ENCODE assay signal across 19 mouse cellular contexts in genomic region chr7:16961678-16962077, GRCm38 (mm10). TPM values are rescaled to one million over a fixed set of nuclear protein-coding genes. Genes with fewer than 3 reads are reported as not detected.
A peak's percentile ranks its signal among the peaks of the same experiment; 100 is the strongest.
DNase-seq lines count a peak whose midpoint lies in the region; ATAC-seq and TF ChIP-seq lines count a peak whose summit lies in the region.
"Had no signal": no experiment of that assay in that cellular context is flagged by ENCODE, and none has a peak within 500 bp of the region (broad histone marks: within the 10 kb centered on the region; RNA-seq: fewer than 3 reads in every experiment).

No protein-coding gene starts in this region.

- H3K9me3 ChIP-seq in hindbrain, embryonic 14.5 days (ENCODE audit: control insufficient read depth, low read length), result no peaks in the 10 kb centered on the region
- H3K9me3 ChIP-seq in hindbrain, embryonic 10.5 days, result no peaks in the 10 kb centered on the region
- no peaks in the 10 kb centered on the region for H3K9me3 ChIP-seq in forebrain, embryonic 16.5 days (ENCODE audit: control insufficient read depth, low read length)
- 0 out of 2 replicates have a peak, but pooled peaks cover 4% of the 10 kb centered on the region for H3K9me3 ChIP-seq in midbrain, embryonic 15.5 days
- H3K9me3 ChIP-seq: embryonic facial prominence, embryonic 12.5 days had no signal

- H3K4me3 ChIP-seq in hindbrain, embryonic 14.5 days (replicated peaks; ENCODE audit: low read length), result no peak overlapping the region
- H3K4me3 ChIP-seq in hindbrain, embryonic 10.5 days, result no peak overlapping the region
- 0 out of 2 replicates have a peak overlapping the region, but pooled peaks have one; percentile 1 for H3K4me3 ChIP-seq in cortical plate, adult 2 months (ENCODE audit: insufficient read depth, low read length)
- H3K4me3 ChIP-seq in forebrain, embryonic 16.5 days (replicated peaks; ENCODE audit: low read length), result no peak overlapping the region
- no peak overlapping the region for H3K4me3 ChIP-seq in midbrain, embryonic 15.5 days
- H3K4me3 ChIP-seq: embryonic facial prominence, embryonic 12.5 days; erythroblast, embryonic 14.5 days had no signal

- no peak for ATAC-seq in hindbrain, embryonic 14.5 days (ENCODE audit: low FRiP score)
- ATAC-seq in forebrain, embryonic 16.5 days, result no peak
- no peak for ATAC-seq in midbrain, embryonic 15.5 days (replicated peaks)
- no peak for ATAC-seq in CD4-positive, CD25-positive, alpha-beta regulatory T cell, adult 4 months

- no peak for TF ChIP-seq CTCF in cortical plate, adult 2 months (IDR thresholded peaks at IDR 0.05; ENCODE audit: extremely low read depth, insufficient read depth, low read length)

- no peak overlapping the region for H3K27ac ChIP-seq in hindbrain, embryonic 14.5 days
- H3K27ac ChIP-seq in hindbrain, embryonic 10.5 days, result no peak overlapping the region
- H3K27ac ChIP-seq in cortical plate, adult 2 months (ENCODE audit: insufficient read depth, low read length), result no peak overlapping the region
- no peak overlapping the region for H3K27ac ChIP-seq in forebrain, embryonic 16.5 days (ENCODE audit: low read length)
- no peak overlapping the region; the same call in 1 of the 2 replicates for H3K27ac ChIP-seq in midbrain, embryonic 15.5 days
- H3K27ac ChIP-seq: embryonic facial prominence, embryonic 12.5 days; liver, embryonic 14.5 days; stomach, postnatal 0 days had no signal

- no peak for TF ChIP-seq POLR2A in cortical plate, adult 2 months (IDR thresholded peaks at IDR 0.05; ENCODE audit: extremely low read depth, insufficient read depth, low read length)

- H3K4me1 ChIP-seq in hindbrain, embryonic 14.5 days (replicated peaks; ENCODE audit: control insufficient read depth, insufficient read depth, low read length), result peaks cover 47% of the 10 kb centered on the region
- peaks cover 28% of the 10 kb centered on the region for H3K4me1 ChIP-seq in hindbrain, embryonic 10.5 days (replicated peaks)
- peaks cover 6% of the 10 kb centered on the region; the same call in 1 of the 2 replicates for H3K4me1 ChIP-seq in cortical plate, adult 2 months (ENCODE audit: control insufficient read depth, insufficient read depth, low read length)
- peaks cover 48% of the 10 kb centered on the region for H3K4me1 ChIP-seq in forebrain, embryonic 16.5 days (replicated peaks; ENCODE audit: control insufficient read depth, insufficient read depth, low read length)
- peaks cover 53% of the 10 kb centered on the region for H3K4me1 ChIP-seq in midbrain, embryonic 15.5 days

- no peak overlapping the region for H3K9ac ChIP-seq in hindbrain, embryonic 14.5 days
- no peak overlapping the region for H3K9ac ChIP-seq in forebrain, embryonic 16.5 days (replicated peaks; ENCODE audit: low read depth, low read length)
- H3K9ac ChIP-seq in midbrain, embryonic 15.5 days, result no peak overlapping the region
- H3K9ac ChIP-seq: embryonic facial prominence, embryonic 12.5 days; liver, embryonic 14.5 days had no signal

- no peak for DNase-seq in hindbrain, embryonic 14.5 days (ENCODE audit: low spot score)
- DNase-seq in hindbrain, embryonic 10.5 days (ENCODE audit: low spot score), result no peak
- DNase-seq in cerebellum, postnatal 36 days, result no peak
- DNase-seq in urinary bladder, postnatal 25 days (ENCODE audit: low spot score), result no peak
- DNase-seq: B cell, adult 2 months; cerebellum, adult 8-10 months; gastrocnemius, postnatal 10 days; heart, adult 18-20 months; heart, postnatal 36 days; kidney, adult 11 months; right cerebral cortex, postnatal 4 days had no signal

- WGBS in hindbrain, embryonic 14.5 days, result 78% methylated on average over 5 of the region's 5 CpGs
- WGBS in hindbrain, embryonic 10.5 days, result 83% methylated on average over 5 of the region's 5 CpGs
- 81% methylated on average over 5 of the region's 5 CpGs for WGBS in forebrain, embryonic 16.5 days
- WGBS in midbrain, embryonic 15.5 days, result 88% methylated on average over 5 of the region's 5 CpGs

- peak overlapping the region; percentile 67 for H3K4me2 ChIP-seq in hindbrain, embryonic 14.5 days (replicated peaks)
- H3K4me2 ChIP-seq in forebrain, embryonic 16.5 days (ENCODE audit: low read length), result peak overlapping the region; percentile 1; the same call in 1 of the 2 replicates
- H3K4me2 ChIP-seq in midbrain, embryonic 15.5 days, result peak overlapping the region; percentile 69
- H3K4me2 ChIP-seq: embryonic facial prominence, embryonic 12.5 days had no signal

- 0 out of 2 replicates have a peak, but pooled peaks cover 5% of the 10 kb centered on the region for H3K36me3 ChIP-seq in hindbrain, embryonic 14.5 days (replicated peaks; ENCODE audit: control insufficient read depth, insufficient read depth)
- H3K36me3 ChIP-seq in hindbrain, embryonic 10.5 days, result peaks cover 5% of the 10 kb centered on the region; the same call in 1 of the 2 replicates
- no peaks in the 10 kb centered on the region for H3K36me3 ChIP-seq in forebrain, embryonic 16.5 days (ENCODE audit: control insufficient read depth, insufficient read depth)
- H3K36me3 ChIP-seq in midbrain, embryonic 15.5 days (replicated peaks), result no peaks in the 10 kb centered on the region; the same call in 1 of the 2 replicates
- H3K36me3 ChIP-seq: embryonic facial prominence, embryonic 12.5 days had no signal

- no peaks in the 10 kb centered on the region for H3K27me3 ChIP-seq in hindbrain, embryonic 14.5 days (ENCODE audit: control insufficient read depth, insufficient read depth, low read length)
- H3K27me3 ChIP-seq in hindbrain, embryonic 10.5 days (ENCODE audit: insufficient read depth, poor library complexity, severe bottlenecking), result peaks cover 13% of the 10 kb centered on the region; the same call in 1 of the 2 replicates
- H3K27me3 ChIP-seq in forebrain, embryonic 16.5 days (replicated peaks; ENCODE audit: control insufficient read depth, insufficient read depth, low read length), result no peaks in the 10 kb centered on the region
- no peaks in the 10 kb centered on the region for H3K27me3 ChIP-seq in midbrain, embryonic 15.5 days (replicated peaks)
- H3K27me3 ChIP-seq: embryonic facial prominence, embryonic 12.5 days had no signal

RNA-seq across cellular contexts. Expression of gene Pnmal1, which starts 2.2 kb away (rescaled TPM):
- 52.1 and 63.2 TPM in 2 replicates for polyA plus RNA-seq in hindbrain, embryonic 14.5 days (2014; fragmentation: Nextera tagmentation; extraction: Ambion mirVana)
- polyA plus RNA-seq in hindbrain, embryonic 10.5 days (2016; fragmentation: Nextera tagmentation; extraction: Ambion mirVana), result 5.8 and 12.7 TPM in 2 replicates
- polyA plus RNA-seq in cortical plate, adult 2 months (2012; rRNA removed), result 60.2 and 64.8 TPM in 2 replicates
- polyA plus RNA-seq in forebrain, embryonic 16.5 days (2015; fragmentation: Nextera tagmentation; extraction: Ambion mirVana), result 50.1 and 60.9 TPM in 2 replicates
- 74.5 and 76.1 TPM in 2 replicates for polyA plus RNA-seq in midbrain, embryonic 15.5 days (2015; fragmentation: Nextera tagmentation; extraction: Ambion mirVana)
- not detected for polyA plus RNA-seq in CD4-positive, CD25-positive, alpha-beta regulatory T cell, adult 4 months (2017; shearing (Covaris generic))
- polyA plus RNA-seq: erythroblast, embryonic 14.5 days had no signal

RNA-seq across cellular contexts. Expression of gene Pnmal2, which starts 17.2 kb away (rescaled TPM):
- polyA plus RNA-seq in hindbrain, embryonic 14.5 days (2014; fragmentation: Nextera tagmentation; extraction: Ambion mirVana), result 96.1 and 96.4 TPM in 2 replicates
- polyA plus RNA-seq in hindbrain, embryonic 10.5 days (2016; fragmentation: Nextera tagmentation; extraction: Ambion mirVana), result 4.0 and 12.2 TPM in 2 replicates
- 89.8 and 103 TPM in 2 replicates for polyA plus RNA-seq in cortical plate, adult 2 months (2012; rRNA removed)
- polyA plus RNA-seq in forebrain, embryonic 16.5 days (2015; fragmentation: Nextera tagmentation; extraction: Ambion mirVana), result 85.3 and 118 TPM in 2 replicates
- polyA plus RNA-seq in midbrain, embryonic 15.5 days (2015; fragmentation: Nextera tagmentation; extraction: Ambion mirVana), result 198 and 205 TPM in 2 replicates
- polyA plus RNA-seq in CD4-positive, CD25-positive, alpha-beta regulatory T cell, adult 4 months (2017; shearing (Covaris generic)), result not detected
- polyA plus RNA-seq: erythroblast, embryonic 14.5 days had no signal

RNA-seq across cellular contexts. Expression of gene Gm42372, which starts 21.2 kb away (rescaled TPM):
- polyA plus RNA-seq in hindbrain, embryonic 14.5 days (2014; fragmentation: Nextera tagmentation; extraction: Ambion mirVana), result 7.6 and 7.8 TPM in 2 replicates
- polyA plus RNA-seq in hindbrain, embryonic 10.5 days (2016; fragmentation: Nextera tagmentation; extraction: Ambion mirVana), result 0.91 and 0.93 TPM in 2 replicates
- 38.9 and 42.5 TPM in 2 replicates for polyA plus RNA-seq in cortical plate, adult 2 months (2012; rRNA removed)
- 3.7 and 4.1 TPM in 2 replicates for polyA plus RNA-seq in forebrain, embryonic 16.5 days (2015; fragmentation: Nextera tagmentation; extraction: Ambion mirVana)
- 6.8 and 7.1 TPM in 2 replicates for polyA plus RNA-seq in midbrain, embryonic 15.5 days (2015; fragmentation: Nextera tagmentation; extraction: Ambion mirVana)
- 1 to 10 TPM; 4.8 to 4.9 TPM for polyA plus RNA-seq in CD4-positive, CD25-positive, alpha-beta regulatory T cell, adult 4 months (2017; shearing (Covaris generic))
- polyA plus RNA-seq: erythroblast, embryonic 14.5 days had no signal

RNA-seq across cellular contexts. Expression of gene Ccdc8, which starts 30.8 kb away (rescaled TPM):
- 4.4 and 5.4 TPM in 2 replicates for polyA plus RNA-seq in hindbrain, embryonic 14.5 days (2014; fragmentation: Nextera tagmentation; extraction: Ambion mirVana)
- 7.3 and 13.5 TPM in 2 replicates for polyA plus RNA-seq in hindbrain, embryonic 10.5 days (2016; fragmentation: Nextera tagmentation; extraction: Ambion mirVana)
- 1.8 and 1.9 TPM in 2 replicates for polyA plus RNA-seq in cortical plate, adult 2 months (2012; rRNA removed)
- polyA plus RNA-seq in forebrain, embryonic 16.5 days (2015; fragmentation: Nextera tagmentation; extraction: Ambion mirVana), result 7.3 and 8.9 TPM in 2 replicates
- 6.4 and 6.8 TPM in 2 replicates for polyA plus RNA-seq in midbrain, embryonic 15.5 days (2015; fragmentation: Nextera tagmentation; extraction: Ambion mirVana)
- under 1 TPM in 1 of 2 experiments, not detected in 1; 0.20 TPM for polyA plus RNA-seq in CD4-positive, CD25-positive, alpha-beta regulatory T cell, adult 4 months (2017; shearing (Covaris generic))

RNA-seq across cellular contexts. Expression of gene Calm3, which starts 37.8 kb away (rescaled TPM):
- 510 and 527 TPM in 2 replicates for polyA plus RNA-seq in hindbrain, embryonic 14.5 days (2014; fragmentation: Nextera tagmentation; extraction: Ambion mirVana)
- 170 and 245 TPM in 2 replicates for polyA plus RNA-seq in hindbrain, embryonic 10.5 days (2016; fragmentation: Nextera tagmentation; extraction: Ambion mirVana)
- 1,956 and 2,049 TPM in 2 replicates for polyA plus RNA-seq in cortical plate, adult 2 months (2012; rRNA removed)
- 308 and 333 TPM in 2 replicates for polyA plus RNA-seq in forebrain, embryonic 16.5 days (2015; fragmentation: Nextera tagmentation; extraction: Ambion mirVana)
- polyA plus RNA-seq in midbrain, embryonic 15.5 days (2015; fragmentation: Nextera tagmentation; extraction: Ambion mirVana), result 351 and 370 TPM in 2 replicates
- 100 to 1,000 TPM in 1 of 2 experiments, 10 to 100 TPM in 1; 48.5 to 103 TPM for polyA plus RNA-seq in CD4-positive, CD25-positive, alpha-beta regulatory T cell, adult 4 months (2017; shearing (Covaris generic))

Comparison
In these comparisons a context has a peak if more than half of its experiments do, and no peak if none do; other contexts are left out.
1. H3K4me2 ChIP-seq: peak in every context shown above with its lines; median percentile 69 in midbrain, embryonic 15.5 days; 67 in hindbrain, embryonic 14.5 days; 1 in forebrain, embryonic 16.5 days.